Mouse (Mus musculus) hindbrain, embryonic 14.5 days (tissue): Measurements from ENCODE around the gene Bcl2l12. TPM values are rescaled to one million over a fixed set of nuclear protein-coding genes. Genes with fewer than 3 reads are reported as not detected.
A peak's percentile ranks its signal among the peaks of the same experiment; 100 is the strongest.

Experiments
- ATAC-seq: fragments of 200-750 bp; cut with Nextera tagmentation; 2 replicates; pipeline ENCODE4 v1.8.0; 2017; ENCODE audit warnings: moderate number of reproducible peaks, mild to moderate bottlenecking, moderate TSS enrichment, moderate library complexity; ENCODE audit not compliant: low FRiP score
- DNase-seq: peaks from one replicate; pipeline ENCODE4 v3.0.0-alpha.2; 2015; ENCODE audit warnings: low spot score
- H3K27ac ChIP-seq: fragments of 300-500 bp; sonication (generic); 2 replicates; pipeline ENCODE4 v1.5.1; 2014; ENCODE audit warnings: mild to moderate bottlenecking, moderate library complexity
- H3K27me3 ChIP-seq: fragments of 300-500 bp; sonication (generic); 2 replicates; pipeline ENCODE4 v1.6.1; 2014; ENCODE audit warnings: mild to moderate bottlenecking, low read length, mixed read lengths; ENCODE audit not compliant: control insufficient read depth, insufficient read depth
- H3K36me3 ChIP-seq: fragments of 300-500 bp; sonication (generic); replicated peaks from 2 replicates; pipeline ENCODE4 v1.6.1; 2014; ENCODE audit not compliant: control insufficient read depth, insufficient read depth
- H3K4me1 ChIP-seq: fragments of 300-500 bp; sonication (generic); replicated peaks from 2 replicates; pipeline ENCODE4 v1.6.1; 2014; ENCODE audit warnings: antibody characterized with exemption, low read length, mixed read lengths; ENCODE audit not compliant: control insufficient read depth, insufficient read depth
- H3K4me2 ChIP-seq: fragments of 300-500 bp; sonication (generic); replicated peaks from 2 replicates; pipeline ENCODE4 v1.6.1; 2014; ENCODE audit warnings: mild to moderate bottlenecking, moderate library complexity
- H3K4me3 ChIP-seq: fragments of 300-500 bp; sonication (generic); replicated peaks from 2 replicates; pipeline ENCODE4 v1.5.1; 2014; ENCODE audit warnings: mild to moderate bottlenecking, low read length
- H3K9ac ChIP-seq: fragments of 300-500 bp; sonication (generic); 2 replicates; pipeline ENCODE4 v1.6.1; 2014
- H3K9me3 ChIP-seq: fragments of 300-500 bp; sonication (generic); 2 replicates; pipeline ENCODE4 v1.6.1; 2016; ENCODE audit warnings: low read length; ENCODE audit not compliant: control insufficient read depth
- WGBS: fragments of 180-500 bp; shearing (Covaris S2); extraction: QIAGEN DNeasy Blood & Tissue Kit; methylation state at CpG from one replicate; pipeline ENCODE4 v1.1.7; 2014; 5-methylcytosine and 5-hydroxymethylcytosine counted together
- polyA plus RNA-seq: library from polyadenylated mRNA; unstranded; fragments of >200 nt; fragmentation: Nextera tagmentation; extraction: Ambion mirVana; gene quantifications from 2 replicates; pipeline ENCODE4 v1.2.1, GENCODE M21; 2014

The Bcl2l12 gene
- polyA plus RNA-seq, 1 experiment from 2014 or later = 12.6 TPM

DNA sequence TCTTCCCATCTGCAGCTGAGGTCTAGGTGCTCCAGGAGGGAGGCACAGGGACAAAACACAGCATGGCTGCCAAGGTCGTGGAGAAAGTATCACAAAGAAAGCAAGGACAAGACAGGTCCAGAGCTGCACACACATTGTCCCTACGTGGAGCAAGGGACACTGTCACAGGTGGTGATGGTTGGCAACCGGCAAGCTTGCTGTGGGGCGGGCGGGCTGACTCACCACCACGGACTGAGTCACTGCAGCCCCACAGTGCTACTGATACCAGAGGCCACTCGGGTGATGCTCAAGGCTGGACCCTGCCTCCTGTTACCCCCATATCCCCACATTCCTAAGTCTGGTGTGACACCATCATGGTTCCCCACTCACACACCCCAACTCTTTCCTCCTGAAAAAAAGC lies 3.9 kb upstream of the Bcl2l12 start:
- H3K9ac ChIP-seq = no peak overlapping the region
- peaks cover 82% of the 10 kb centered on the region for H3K36me3 ChIP-seq
- WGBS = 91% methylated on average over 7 of the region's 7 CpGs
- no peak overlapping the region for H3K4me2 ChIP-seq
- ATAC-seq (no peak), DNase-seq (no peak)
- H3K4me3 ChIP-seq = no peak overlapping the region
- no peak overlapping the region for H3K27ac ChIP-seq
- peaks cover 13% of the 10 kb centered on the region for H3K4me1 ChIP-seq
- H3K9me3 ChIP-seq = no peaks in the 10 kb centered on the region
- no peaks in the 10 kb centered on the region for H3K27me3 ChIP-seq

DNA sequence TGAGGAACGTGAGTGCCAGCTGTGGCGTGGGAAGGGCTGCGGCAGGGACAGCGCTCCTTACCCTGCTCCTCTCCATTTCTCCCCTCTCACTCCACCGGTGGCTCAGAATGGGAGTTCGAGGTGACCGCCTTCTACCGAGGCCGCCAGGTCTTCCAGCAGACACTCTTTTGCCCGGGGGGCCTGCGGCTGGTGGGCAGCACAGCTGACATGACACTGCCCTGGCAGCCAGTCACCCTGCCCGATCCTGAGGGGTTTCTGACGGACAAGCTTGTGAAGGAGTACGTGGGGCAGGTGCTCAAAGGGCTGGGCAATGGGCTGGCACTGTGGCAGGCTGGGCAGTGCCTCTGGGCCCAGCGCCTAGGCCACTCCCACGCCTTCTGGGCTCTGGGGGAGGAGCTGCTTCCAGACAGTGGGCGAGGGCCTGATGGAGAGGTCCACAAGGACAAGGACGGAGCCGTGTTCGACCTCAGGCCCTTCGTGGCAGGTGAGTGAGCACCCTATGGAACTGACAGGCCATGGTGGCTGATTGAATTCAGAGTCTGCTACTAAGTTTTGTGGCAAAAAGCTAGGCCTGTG lies 2.1 kb upstream of the Bcl2l12 start:
- Histone ChIP-seq H3K27ac (no peak overlapping the region), H3K4me3 (no peak overlapping the region), H3K9me3 (no peaks in the 10 kb centered on the region), H3K4me2 (no peak overlapping the region), H3K36me3 (peaks cover 64% of the 10 kb centered on the region), H3K27me3 (no peaks in the 10 kb centered on the region), H3K9ac (no peak overlapping the region), H3K4me1 (peaks cover 13% of the 10 kb centered on the region)
- WGBS = 88% methylated on average over 21 of the region's 21 CpGs
- ATAC-seq = no peak
- no peak for DNase-seq

DNA sequence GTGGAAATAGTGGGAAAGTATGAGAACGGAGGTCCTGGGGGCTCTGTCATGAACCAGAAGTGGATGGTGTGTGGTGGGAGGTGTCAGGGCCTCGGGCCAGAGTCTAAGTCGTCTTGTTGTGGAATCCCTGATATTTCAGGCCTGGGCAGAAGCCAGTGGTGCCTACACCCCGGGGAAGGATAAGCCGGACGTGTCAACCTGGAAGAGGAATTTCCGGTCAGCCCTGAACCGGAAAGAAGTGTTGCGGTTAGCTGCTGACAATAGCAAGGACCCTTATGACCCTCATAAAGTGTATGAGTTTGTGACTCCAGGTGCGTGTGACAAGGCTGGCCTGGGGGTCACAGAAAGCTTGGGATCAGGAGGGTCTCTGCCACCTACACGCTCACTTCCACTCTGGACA lies 1.2 kb upstream of the Bcl2l12 start:
- WGBS = 86% methylated on average over 11 of the region's 11 CpGs
- H3K36me3 ChIP-seq = peaks cover 56% of the 10 kb centered on the region

DNA sequence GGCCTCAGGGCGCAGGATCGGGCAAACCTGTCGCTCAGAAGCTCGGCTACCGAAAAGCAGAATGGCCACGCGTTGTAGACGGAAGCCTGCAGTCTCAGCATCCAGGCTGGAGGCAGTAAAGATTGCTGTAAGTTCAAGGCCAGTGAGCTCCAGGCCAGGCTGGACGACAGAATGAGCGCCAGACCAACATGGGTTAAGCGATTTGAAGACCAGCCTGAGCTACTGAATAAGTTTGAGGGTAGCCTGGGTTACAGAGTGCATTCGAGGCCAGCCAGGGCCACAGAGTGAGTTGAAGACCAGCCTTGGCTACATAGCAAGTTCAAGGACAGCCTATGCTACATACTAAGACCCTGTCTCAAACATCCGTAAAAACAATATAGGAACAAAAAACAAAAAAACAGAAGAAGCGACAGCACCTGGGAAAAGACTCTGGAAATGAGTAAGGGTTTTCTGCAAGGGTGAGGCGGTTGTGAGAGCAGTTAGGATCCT lies 528 bp downstream of the Bcl2l12 start:
- H3K4me3 ChIP-seq = peak overlapping the region; percentile 62
- 4% methylated on average over 15 of the region's 15 CpGs for WGBS
- peak overlapping the region; percentile 96 for H3K4me2 ChIP-seq
- peaks cover 13% of the 10 kb centered on the region for H3K4me1 ChIP-seq
- H3K9me3 ChIP-seq = no peaks in the 10 kb centered on the region
- H3K36me3 ChIP-seq = peaks cover 41% of the 10 kb centered on the region
- no peak; the same call in 1 of the 2 replicates for ATAC-seq
- peak overlapping the region; percentile 77 for H3K27ac ChIP-seq
- H3K9ac ChIP-seq = peak overlapping the region; percentile 80
- no peak for DNase-seq
- no peaks in the 10 kb centered on the region for H3K27me3 ChIP-seq

More for the DNA sequence above, 1.2 kb upstream of the Bcl2l12 start:
- DNase-seq = no peak
- no peak for ATAC-seq
- H3K27me3 ChIP-seq = no peaks in the 10 kb centered on the region
- no peaks in the 10 kb centered on the region for H3K9me3 ChIP-seq
- no peak overlapping the region for H3K4me3 ChIP-seq
- no peak overlapping the region for H3K4me2 ChIP-seq
- peaks cover 13% of the 10 kb centered on the region for H3K4me1 ChIP-seq
- no peak overlapping the region for H3K9ac ChIP-seq
- no peak overlapping the region for H3K27ac ChIP-seq

DNA sequence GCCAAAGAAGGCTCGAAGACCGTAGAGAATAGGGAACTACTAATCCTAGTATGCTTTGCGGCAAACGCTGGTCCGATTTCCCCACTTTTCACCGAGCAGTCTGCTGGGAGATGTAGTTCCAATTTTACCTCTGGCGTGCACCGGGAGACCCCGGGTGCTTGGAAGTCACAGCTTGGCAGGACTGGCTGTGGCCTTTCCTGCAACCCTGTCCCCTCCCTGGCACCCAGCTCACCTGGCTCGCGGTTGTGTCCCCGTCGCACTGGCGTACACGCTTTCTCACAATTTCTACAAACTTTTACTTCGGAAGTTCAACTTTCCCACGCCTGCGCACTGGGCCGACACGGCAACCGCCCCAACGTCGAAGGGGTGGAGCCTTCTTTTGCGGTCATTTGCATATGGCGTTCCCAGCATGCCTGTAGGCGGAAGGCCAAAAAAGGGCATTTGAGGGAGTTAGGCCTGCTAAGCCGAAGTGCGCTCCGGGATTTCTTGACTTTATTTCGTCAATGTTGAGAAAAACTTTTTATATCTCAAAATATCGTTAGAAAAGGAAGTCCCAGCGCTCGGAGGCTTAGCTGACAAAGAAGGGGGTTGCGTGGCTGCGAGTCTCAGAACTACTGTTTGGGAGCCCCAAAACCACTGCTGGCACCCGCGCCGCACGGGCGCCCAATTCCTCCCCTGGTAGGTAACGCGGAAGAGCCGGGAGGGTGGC lies 1.1 kb downstream of the Bcl2l12 start, which contains the start of gene Irf3:
Irf3 (plus strand) TSS at position 418 of the 709 bp plus-strand sequence.
- peak within 1 kb of the TSS; percentile 96 for H3K4me2 ChIP-seq
- peak within 1 kb of the TSS; percentile 80 for H3K9ac ChIP-seq
- under 1% methylated on average over 43 of the region's 43 CpGs for WGBS
- H3K9me3 ChIP-seq = no peaks in the 10 kb centered on the region
- H3K36me3 ChIP-seq = peaks cover 35% of the 10 kb centered on the region
- peak within 1 kb of the TSS; percentile 62 for H3K4me3 ChIP-seq
- peaks cover 13% of the 10 kb centered on the region for H3K4me1 ChIP-seq
- DNase-seq (peak; percentile 97), ATAC-seq (peak; percentile 89)
- H3K27me3 ChIP-seq = no peaks in the 10 kb centered on the region
- H3K27ac ChIP-seq = peak within 1 kb of the TSS; percentile 77

DNA sequence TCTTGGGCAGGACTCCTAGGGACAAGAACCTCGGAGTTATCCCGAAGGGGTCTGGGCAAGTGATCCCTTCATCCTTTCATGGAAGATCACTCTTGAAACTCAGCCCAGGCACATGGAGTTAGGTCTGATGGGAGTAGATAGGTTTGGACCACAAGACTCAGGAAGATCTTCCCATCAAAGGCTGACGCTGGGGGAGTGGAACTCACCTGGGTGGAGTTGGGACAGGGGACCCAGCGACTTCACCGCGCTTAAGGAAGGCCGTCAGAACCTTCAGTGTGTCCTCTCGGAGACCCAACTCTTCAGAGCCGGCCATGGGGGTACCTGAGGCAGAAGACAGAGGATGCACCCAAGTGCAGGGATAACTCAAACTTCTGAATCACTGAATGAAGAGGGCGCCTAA lies 1.8 kb downstream of the Bcl2l12 start:
- Histone ChIP-seq H3K36me3 (peaks cover 28% of the 10 kb centered on the region), H3K4me3 (peak overlapping the region; percentile 62), H3K9ac (peak overlapping the region; percentile 52), H3K9me3 (no peaks in the 10 kb centered on the region), H3K27ac (no peak overlapping the region), H3K4me1 (peaks cover 13% of the 10 kb centered on the region), H3K27me3 (no peaks in the 10 kb centered on the region), H3K4me2 (peak overlapping the region; percentile 96)
- no peak for DNase-seq
- WGBS = 20% methylated on average over 10 of the region's 10 CpGs
- no peak for ATAC-seq

DNA sequence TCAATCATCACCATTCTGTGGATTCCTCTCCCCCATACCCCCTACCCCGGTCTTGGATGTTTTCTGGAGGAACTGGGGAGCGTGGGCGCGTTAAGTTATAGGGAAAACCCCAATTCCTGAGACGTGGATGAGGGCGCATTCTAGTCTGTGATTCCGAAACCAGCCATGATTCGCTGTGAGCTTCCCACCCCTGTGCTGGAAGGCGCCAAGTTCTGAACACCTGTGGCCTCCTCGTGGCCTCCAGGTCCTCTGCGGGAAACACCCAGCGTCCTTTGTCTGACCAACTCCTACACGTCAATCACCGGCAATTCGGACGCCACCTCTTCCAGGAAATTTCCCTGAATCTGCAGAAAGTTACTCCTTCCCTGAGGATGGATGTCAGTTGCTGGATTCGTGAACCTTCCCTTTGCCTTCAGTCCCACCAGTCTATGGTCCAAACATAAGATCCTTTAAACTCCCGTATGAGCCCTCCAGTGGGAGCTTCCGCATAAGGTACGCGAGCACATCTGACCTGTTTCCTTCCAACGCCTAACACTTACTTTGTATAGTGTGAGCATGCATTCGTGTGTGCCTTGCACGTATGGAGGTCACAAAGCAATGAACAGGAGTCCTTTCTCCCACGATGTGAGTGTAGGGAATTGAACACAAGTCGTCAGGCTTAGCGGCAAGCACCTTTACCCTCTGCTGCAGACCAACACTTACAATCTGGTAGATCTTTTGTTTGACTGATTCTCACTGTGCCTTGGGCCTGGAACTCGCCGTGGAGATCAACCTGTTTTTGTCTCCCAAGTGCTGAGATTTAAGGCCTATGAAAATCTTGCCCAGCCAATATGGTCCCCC lies 11.4 kb downstream of the Bcl2l12 start:
- no peaks in the 10 kb centered on the region for H3K27me3 ChIP-seq
- ATAC-seq (peak; percentile 4), DNase-seq (peak; percentile 49)
- peak overlapping the region; percentile 78 for H3K9ac ChIP-seq
- under 1% methylated on average over 29 of the region's 29 CpGs for WGBS
- H3K4me3 ChIP-seq = peak overlapping the region; percentile 61
- peak overlapping the region; percentile 92 for H3K27ac ChIP-seq
- H3K9me3 ChIP-seq = no peaks in the 10 kb centered on the region
- H3K36me3 ChIP-seq = peaks cover 23% of the 10 kb centered on the region
- H3K4me1 ChIP-seq = peaks cover 33% of the 10 kb centered on the region
- H3K4me2 ChIP-seq = peak overlapping the region; percentile 63

DNA sequence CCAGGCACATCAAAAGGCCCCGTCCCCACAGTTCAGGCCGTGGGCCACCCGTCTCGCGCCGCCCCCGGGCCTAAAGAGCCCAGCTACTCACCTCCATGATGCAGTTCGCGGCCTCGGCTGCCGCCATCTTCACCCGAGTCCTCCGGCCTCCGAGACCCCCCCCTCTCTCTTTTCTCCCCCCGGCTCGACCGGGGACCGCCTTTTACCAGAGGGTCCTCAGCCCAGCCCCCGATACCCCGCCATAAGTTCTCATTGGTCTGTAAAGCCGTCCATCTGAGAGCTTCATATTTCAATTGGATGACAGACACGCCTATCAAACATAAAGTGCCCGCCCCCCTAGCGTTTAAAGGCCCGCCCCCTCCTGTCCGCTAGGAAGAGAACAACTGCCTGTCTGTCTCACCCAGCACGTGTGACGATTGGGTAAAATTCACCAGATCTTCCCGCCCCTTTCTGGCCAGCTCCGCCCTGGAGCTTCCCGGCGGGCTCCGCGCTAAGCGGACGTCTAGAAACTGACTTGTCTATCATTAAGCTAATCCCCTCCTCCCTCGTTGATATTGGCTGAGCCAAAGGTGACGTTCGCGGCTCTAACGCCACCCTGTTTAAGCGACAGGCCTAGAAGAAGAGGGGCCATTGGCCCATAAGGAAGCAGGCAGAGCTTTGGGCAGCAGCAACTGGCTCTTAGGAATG lies 12.2 kb downstream of the Bcl2l12 start, which contains the start of gene Prmt1:
Prmt1 (minus strand) TSS at position 377 of the 687 bp plus-strand sequence.
- peak within 1 kb of the TSS; percentile 68 for H3K4me2 ChIP-seq
- H3K9me3 ChIP-seq = no peaks in the 10 kb centered on the region
- no peaks in the 10 kb centered on the region for H3K27me3 ChIP-seq
- peak within 1 kb of the TSS; percentile 92 for H3K27ac ChIP-seq
- ATAC-seq (peak; percentile 97), DNase-seq (peak; percentile 98)
- H3K4me1 ChIP-seq = peaks cover 33% of the 10 kb centered on the region
- H3K4me3 ChIP-seq = peak within 1 kb of the TSS; percentile 77
- peak within 1 kb of the TSS; percentile 91 for H3K9ac ChIP-seq
- H3K36me3 ChIP-seq = peaks cover 28% of the 10 kb centered on the region
- WGBS = under 1% methylated on average over 40 of the region's 42 CpGs
